Mouse (Mus musculus) thymus, adult 2 months (tissue): ENCODE data around the gene Mark2.

ENCODE experiments used
- CTCF ChIP-seq: fragments of 200-500 bp; IDR thresholded peaks from 2 replicates; pipeline ENCODE4 v1.5.1; 2012; ENCODE audit warnings: mild to moderate bottlenecking, control low read depth, low read length, moderate library complexity, borderline replicate concordance; ENCODE audit not compliant: control insufficient read depth, poor library complexity, insufficient read depth; ENCODE audit errors: extremely low read depth
- POLR2A ChIP-seq: fragments of 200-500 bp; IDR thresholded peaks from 2 replicates; pipeline ENCODE4 v1.6.1; 2012; ENCODE audit warnings: mild to moderate bottlenecking, low read length, control low read depth, moderate library complexity; ENCODE audit not compliant: control insufficient read depth, poor library complexity, insufficient read depth; ENCODE audit errors: extremely low read depth

- TF ChIP-seq POLR2A: no peak
- TF ChIP-seq CTCF: no peak
Measured at GRCm38 (mm10) chr19:7340780-7341475, 732 bp downstream of the Mark2 start.
